Mouse (Mus musculus) cerebellum, adult (tissue): ENCODE results near the gene Bet1l.

Experiments used
- ATAC-seq: cut with Nextera tagmentation; 2 replicates; pipeline ENCODE4 v1.9.2; 2017; ENCODE audit warnings: mild to moderate bottlenecking, moderate library complexity, mixed read lengths; ENCODE audit not compliant: insufficient number of reproducible peaks, low FRiP score, low TSS enrichment

The Bet1l gene

GRCm38 (mm10) chr7:140860728-140861127, 3.4 kb upstream of the Bet1l start:
- ATAC-seq, result no peak

- ATAC-seq, result no peak
These were observed 2.6 kb upstream of the Bet1l start for GRCm38 (mm10) chr7:140859997-140860396.

GRCm38 (mm10) chr7:140858746-140859145, 1.4 kb upstream of the Bet1l start:
- ATAC-seq, result no peak

- ATAC-seq, result peak; percentile 77
These were observed 410 bp downstream of the Bet1l start, which contains the start of gene Ric8a for GRCm38 (mm10) chr7:140856785-140857549. Gene Ric8a, plus strand, starts transcription at chr7:140856957.

- ATAC-seq, result peak; percentile 85
These were observed 1.3 kb downstream of the Bet1l start, which contains the start of gene Gm45785 for GRCm38 (mm10) chr7:140855860-140856784. Gene Gm45785, minus strand, starts transcription at chr7:140856331.

GRCm38 (mm10) chr7:140855181-140855580, 2.2 kb downstream of the Bet1l start:
- ATAC-seq, result no peak

- ATAC-seq, result no peak
These were observed 2.9 kb downstream of the Bet1l start for GRCm38 (mm10) chr7:140854483-140854882.

- ATAC-seq, result no peak
These were observed 4.0 kb downstream of the Bet1l start for GRCm38 (mm10) chr7:140853386-140853785.

- no peak for ATAC-seq
These were observed 5.5 kb downstream of the Bet1l start for GRCm38 (mm10) chr7:140851916-140852315.

- no peak for ATAC-seq
These were observed 8.8 kb downstream of the Bet1l start for GRCm38 (mm10) chr7:140848591-140848990.

- ATAC-seq, result no peak
These were observed 9.4 kb downstream of the Bet1l start, which contains the start of gene Odf3 for GRCm38 (mm10) chr7:140847755-140848580. Gene Odf3, plus strand, starts transcription at chr7:140847805.

- no peak for ATAC-seq
These were observed 10.7 kb downstream of the Bet1l start for GRCm38 (mm10) chr7:140846676-140847075.

GRCm38 (mm10) chr7:140845683-140846082, 11.7 kb downstream of the Bet1l start:
- ATAC-seq, result no peak

GRCm38 (mm10) chr7:140844905-140845665, 12.3 kb downstream of the Bet1l start, which contains the start of gene Scgb1c1:
Gene Scgb1c1, plus strand, starts transcription at chr7:140845547.
- peak; percentile 74; the same call in 1 of the 2 replicates for ATAC-seq

GRCm38 (mm10) chr7:140843806-140844205, 13.6 kb downstream of the Bet1l start:
- no peak for ATAC-seq

GRCm38 (mm10) chr7:140840750-140841735, 16.3 kb downstream of the Bet1l start:
- ATAC-seq, result no peak

- ATAC-seq, result no peak
These were observed 17.8 kb downstream of the Bet1l start for GRCm38 (mm10) chr7:140839556-140839955.
